9 mouse cellular contexts compared by ENCODE assay signal in the genomic region with DNA sequence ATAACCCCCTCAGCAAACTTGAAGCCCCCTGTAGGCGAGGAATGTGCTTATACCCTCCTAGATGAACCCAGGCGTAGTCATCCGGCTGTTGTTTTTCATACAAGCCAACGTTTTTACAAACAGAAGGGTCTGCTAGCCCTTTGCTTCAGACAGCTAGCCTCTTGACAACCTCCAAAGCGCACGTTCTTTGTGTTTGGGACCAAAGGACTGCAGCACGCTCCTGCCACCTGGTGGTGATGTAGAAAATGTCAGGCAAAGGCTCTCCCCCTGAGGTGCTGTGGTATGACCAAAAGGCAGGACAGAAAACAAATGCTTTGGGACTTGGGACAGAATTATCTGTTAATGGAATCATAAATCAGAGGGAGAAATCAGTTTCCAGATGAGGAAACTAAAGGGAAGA.
DNase-seq lines count a peak whose midpoint lies in the region; ATAC-seq and TF ChIP-seq lines count a peak whose summit lies in the region.
"Had no signal": no experiment of that assay in that cellular context is flagged by ENCODE, and none has a peak within 500 bp of the region (broad histone marks: within the 10 kb centered on the region; RNA-seq: fewer than 3 reads in every experiment).

No protein-coding gene starts in this region.

- POLR2A ChIA-PET in Patski (lab: Charles Lee) = no interaction called here

- H3K4me1 ChIP-seq in cerebellum, adult 2 months (ENCODE audit: control insufficient read depth, insufficient read depth, low read length) = no peaks in the 10 kb centered on the region
- H3K4me1 ChIP-seq in hindbrain, embryonic 14.5 days (replicated peaks; ENCODE audit: control insufficient read depth, insufficient read depth, low read length) = peaks cover 9% of the 10 kb centered on the region
- H3K4me1 ChIP-seq in midbrain, embryonic 11.5 days (ENCODE audit: control insufficient read depth, insufficient read depth, low read length) = peaks cover 11% of the 10 kb centered on the region

- no peaks in the 10 kb centered on the region for H3K27me3 ChIP-seq in Patski
- no peaks in the 10 kb centered on the region for H3K27me3 ChIP-seq in cerebellum, adult 2 months (ENCODE audit: control insufficient read depth, insufficient read depth, low read length)
- H3K27me3 ChIP-seq in hindbrain, embryonic 14.5 days (ENCODE audit: control insufficient read depth, insufficient read depth, low read length) = no peaks in the 10 kb centered on the region
- no peaks in the 10 kb centered on the region for H3K27me3 ChIP-seq in midbrain, embryonic 11.5 days (ENCODE audit: control insufficient read depth, insufficient read depth, low read length)

- in situ Hi-C loops in Patski (cut with MboI; ENCODE audit: low pct_unique_long_range_greater_than_20kb) = loop anchor here (5.0 to 10.0 kb wide), 2 partner anchors 293 to 1316 kb away; partner anchors contain the start of gene Zfp462

- H3K36me3 ChIP-seq in hindbrain, embryonic 14.5 days (replicated peaks; ENCODE audit: control insufficient read depth, insufficient read depth) = no peaks in the 10 kb centered on the region
- H3K36me3 ChIP-seq in midbrain, embryonic 11.5 days (ENCODE audit: control insufficient read depth, insufficient read depth, low read length) = no peaks in the 10 kb centered on the region

- H3K4me3 ChIP-seq in cerebellum, adult 2 months (replicated peaks; ENCODE audit: insufficient read depth, low read depth, low read length) = no peak overlapping the region
- no peak overlapping the region for H3K4me3 ChIP-seq in hindbrain, embryonic 14.5 days (replicated peaks; ENCODE audit: low read length)
- H3K4me3 ChIP-seq in midbrain, embryonic 11.5 days (ENCODE audit: low read depth, low read length) = no peak overlapping the region

- H3K9me3 ChIP-seq in hindbrain, embryonic 14.5 days (ENCODE audit: control insufficient read depth, low read length) = no peaks in the 10 kb centered on the region
- H3K9me3 ChIP-seq in midbrain, embryonic 11.5 days (ENCODE audit: control insufficient read depth, low read length) = no peaks in the 10 kb centered on the region

- TF ChIP-seq POLR2A in cerebellum, adult 2 months (IDR thresholded peaks at IDR 0.05; ENCODE audit: borderline replicate concordance, insufficient read depth, low read length) = no peak

- CTCF ChIA-PET in Patski (lab: Charles Lee) = interaction anchor here (0.7 to 2.7 kb wide), 7 partner anchors 9 to 1356 kb away, joined by 3 to 10 read pairs (median 3); no protein-coding TSS in a partner anchor

- no peak overlapping the region for H3K27ac ChIP-seq in cerebellum, adult 2 months (ENCODE audit: insufficient read depth, low read length)
- no peak overlapping the region for H3K27ac ChIP-seq in hindbrain, embryonic 14.5 days
- H3K27ac ChIP-seq in midbrain, embryonic 11.5 days (ENCODE audit: low read depth, low read length) = no peak overlapping the region
- H3K27ac ChIP-seq: macrophage had no signal

- TF ChIP-seq CTCF in Patski (IDR thresholded peaks at IDR 0.05) = peak; percentile 89
- TF ChIP-seq CTCF in cerebellum, adult 2 months (IDR thresholded peaks at IDR 0.05; ENCODE audit: borderline replicate concordance, insufficient read depth, low read depth, low read length) = peak; percentile 99

- no peak for DNase-seq in Patski (ENCODE audit: low read depth, low spot score)
- peak; percentile 50 to 74 for DNase-seq in cerebellum, adult 2 months
- peak; percentile 20 to 70 for DNase-seq in frontal cortex, postnatal 10 days (ENCODE audit: low spot score in 2 of 2)
- DNase-seq in hindbrain, embryonic 14.5 days (ENCODE audit: low spot score) = peak; percentile 90
- peak; percentile 66 to 85 for DNase-seq in left cerebral cortex, adult 18-20 months (ENCODE audit: low spot score in 2 of 2)
- DNase-seq in midbrain, embryonic 11.5 days (ENCODE audit: low spot score, missing footprints) = peak; percentile 97
- peak; percentile 57 for DNase-seq in skeletal muscle tissue, adult 2 months (ENCODE audit: low read depth, low spot score)

- WGBS in cerebellum, adult 2 months = 4% methylated on average over 7 of the region's 7 CpGs
- 2% methylated on average over 7 of the region's 7 CpGs for WGBS in hindbrain, embryonic 14.5 days
- WGBS in midbrain, embryonic 11.5 days = 3% methylated on average over 7 of the region's 7 CpGs

- no peak for ATAC-seq in Patski
- peak; percentile 77; the same call in 1 of the 2 replicates for ATAC-seq in hindbrain, embryonic 14.5 days (ENCODE audit: low FRiP score)
- ATAC-seq in midbrain, embryonic 11.5 days (ENCODE audit: low FRiP score) = peak; percentile 63; the same call in 1 of the 2 replicates
- no peak for ATAC-seq in erythroblast, adult 5-6 weeks (replicated peaks; ENCODE audit: low FRiP score, poor library complexity, severe bottlenecking)

- H3K4me2 ChIP-seq in hindbrain, embryonic 14.5 days (replicated peaks) = no peak overlapping the region
- H3K4me2 ChIP-seq in midbrain, embryonic 11.5 days = no peak overlapping the region

- no peak overlapping the region for H3K9ac ChIP-seq in hindbrain, embryonic 14.5 days
- no peak overlapping the region for H3K9ac ChIP-seq in midbrain, embryonic 11.5 days (ENCODE audit: low read length)

Comparison
In these comparisons a context has a peak if more than half of its experiments do, and no peak if none do; other contexts are left out.
1. ATAC-seq: peak in hindbrain, embryonic 14.5 days (single experiment) and midbrain, embryonic 11.5 days (single experiment); none in Patski (single experiment) and erythroblast, adult 5-6 weeks (single experiment).